8 mouse cellular contexts compared by ENCODE assay signal in the genomic region with DNA sequence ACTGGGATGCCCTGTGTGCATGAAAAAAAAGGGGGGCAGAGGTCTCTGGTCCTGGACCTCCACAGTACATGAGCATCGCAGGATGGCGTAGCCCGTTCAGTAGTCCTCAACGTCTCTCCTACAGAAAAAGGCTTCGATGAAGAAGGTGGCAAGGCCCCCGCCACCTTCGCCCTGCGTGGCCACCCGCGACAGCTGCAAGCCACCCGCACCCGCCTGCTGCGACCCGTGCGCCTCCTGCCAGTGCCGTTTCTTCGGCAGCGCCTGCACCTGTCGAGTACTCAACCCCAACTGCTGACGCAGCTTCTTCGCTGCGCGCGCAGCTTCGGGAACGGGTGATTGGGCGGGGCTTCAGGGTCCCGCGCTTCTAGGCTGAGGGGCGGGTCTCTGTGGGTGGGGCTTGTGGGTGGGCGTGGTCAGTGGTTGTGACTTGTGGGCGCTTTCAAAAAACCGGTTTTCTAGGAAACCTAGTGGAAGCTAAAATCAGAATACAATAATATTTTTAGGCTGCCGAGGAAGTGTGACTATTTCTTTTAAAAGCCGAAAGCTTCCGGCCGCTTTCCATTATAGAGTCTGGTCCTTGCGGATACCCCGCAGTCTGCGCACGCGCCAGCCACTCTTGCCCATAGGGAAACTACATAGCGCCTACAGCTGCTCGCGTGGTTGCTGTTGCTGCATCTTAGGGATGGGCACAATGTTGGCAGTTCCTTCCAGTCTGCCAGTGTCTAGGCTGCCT. TPM values are rescaled to one million over a fixed set of nuclear protein-coding genes. Genes with fewer than 3 reads are reported as not detected.
DNase-seq lines count a peak whose midpoint lies in the region; ATAC-seq and TF ChIP-seq lines count a peak whose summit lies in the region.

No protein-coding gene starts in this region.

- under 1% methylated on average over 45 of the region's 45 CpGs for WGBS in hindbrain, postnatal 0 days

- H3K4me3 ChIP-seq in hindbrain, postnatal 0 days (ENCODE audit: low read length), result peak overlapping the region; percentile 40
- peak overlapping the region; percentile 69 for H3K4me3 ChIP-seq in left cerebral cortex, adult 2 months

- H3K9ac ChIP-seq in hindbrain, postnatal 0 days (replicated peaks; ENCODE audit: low read length), result peak overlapping the region; percentile 66

- H3K27me3 ChIP-seq in hindbrain, postnatal 0 days (ENCODE audit: insufficient read depth, low read length), result no peaks in the 10 kb centered on the region

- H3K4me2 ChIP-seq in hindbrain, postnatal 0 days (ENCODE audit: low read depth, low read length), result peak overlapping the region; percentile 69

- H3K27ac ChIP-seq in hindbrain, postnatal 0 days, result peak overlapping the region; percentile 91
- peak overlapping the region; percentile 95 for H3K27ac ChIP-seq in left cerebral cortex, adult 2 months

- ATAC-seq in hindbrain, postnatal 0 days, result peak; percentile 96
- ATAC-seq in megakaryocyte, adult 5-6 weeks (ENCODE audit: poor library complexity, severe bottlenecking), result peak; percentile 94

- H3K4me1 ChIP-seq in hindbrain, postnatal 0 days (ENCODE audit: insufficient read depth, low read length), result peaks cover 5% of the 10 kb centered on the region

- DNase-seq in T-cell, adult 2 months (ENCODE audit: low spot score), result peak; percentile 94
- DNase-seq in cerebellum, postnatal 36 days, result peak; percentile 97
- peak; percentile 95 for DNase-seq in gastrocnemius, adult 18-20 months (ENCODE audit: low spot score)
- peak; percentile 98 for DNase-seq in hindbrain, postnatal 0 days (ENCODE audit: low spot score)
- peak; percentile 92 to 94 for DNase-seq in left cerebral cortex, adult 2 months (ENCODE audit: extremely low spot score in 1 of 2, low spot score in 2 of 2)
- peak; percentile 93 to 94 for DNase-seq in right cerebral cortex, adult 2 months (ENCODE audit: low spot score in 2 of 2)
- peak; percentile 96 for DNase-seq in urinary bladder, postnatal 14 days (ENCODE audit: low spot score)

- intact Hi-C loops in left cerebral cortex, adult 2 months (cut with DNase I), result loop anchor here (2.0 kb wide), 1 partner anchor 394 kb away; no protein-coding TSS in a partner anchor

- no peaks in the 10 kb centered on the region for H3K9me3 ChIP-seq in hindbrain, postnatal 0 days (ENCODE audit: low read length)

- TF ChIP-seq CTCF in hindbrain, postnatal 0 days (IDR thresholded peaks at IDR 0.05; ENCODE audit: low read depth), result no peak
- TF ChIP-seq CTCF in left cerebral cortex, adult 2 months (IDR thresholded peaks at IDR 0.05), result no peak

- H3K36me3 ChIP-seq in hindbrain, postnatal 0 days (ENCODE audit: insufficient read depth, low read length), result no peaks in the 10 kb centered on the region

RNA-seq across cellular contexts. Expression of gene Ahcy, which starts 23.6 kb away (rescaled TPM):
- total RNA-seq in gastrocnemius, adult 18-20 months (2021), result 10 to 100 TPM; 14.4 to 15.8 TPM
- total RNA-seq in hindbrain, postnatal 0 days (2014; rRNA removed), result 62.3 and 68.0 TPM in 2 replicates
- 29.6 and 31.1 TPM in 2 replicates for polyA plus RNA-seq in hindbrain, postnatal 0 days (2015; fragmentation: Nextera tagmentation; extraction: Ambion mirVana)
- total RNA-seq in left cerebral cortex, adult 2 months (2021), result 10 to 100 TPM; 13.8 to 14.4 TPM
- total RNA-seq in megakaryocyte, adult 5-6 weeks (2015), result 59.7 and 65.7 TPM in 2 replicates
- total RNA-seq in megakaryocyte, adult 5-6 weeks (2017), result 35.9 and 37.7 TPM in 2 replicates

RNA-seq across cellular contexts. Expression of gene Gm14226, which starts 32.6 kb away (rescaled TPM):
- not detected for total RNA-seq in gastrocnemius, adult 18-20 months (2021)
- 0.58 TPM in 1 of 2 replicates, not detected in the other for total RNA-seq in hindbrain, postnatal 0 days (2014; rRNA removed)
- 0.08 and 0.14 TPM in 2 replicates for polyA plus RNA-seq in hindbrain, postnatal 0 days (2015; fragmentation: Nextera tagmentation; extraction: Ambion mirVana)
- under 1 TPM; 0.09 to 0.35 TPM for total RNA-seq in left cerebral cortex, adult 2 months (2021)
- total RNA-seq in megakaryocyte, adult 5-6 weeks (2015), result not detected in 2 replicates
- not detected in 2 replicates for total RNA-seq in megakaryocyte, adult 5-6 weeks (2017)

Comparison
In these comparisons a context has a peak if more than half of its experiments do, and no peak if none do; other contexts are left out.
1. Peak in every context shown above with its lines: DNase-seq, ATAC-seq, H3K4me3 ChIP-seq and H3K27ac ChIP-seq.